In the genomic region with DNA sequence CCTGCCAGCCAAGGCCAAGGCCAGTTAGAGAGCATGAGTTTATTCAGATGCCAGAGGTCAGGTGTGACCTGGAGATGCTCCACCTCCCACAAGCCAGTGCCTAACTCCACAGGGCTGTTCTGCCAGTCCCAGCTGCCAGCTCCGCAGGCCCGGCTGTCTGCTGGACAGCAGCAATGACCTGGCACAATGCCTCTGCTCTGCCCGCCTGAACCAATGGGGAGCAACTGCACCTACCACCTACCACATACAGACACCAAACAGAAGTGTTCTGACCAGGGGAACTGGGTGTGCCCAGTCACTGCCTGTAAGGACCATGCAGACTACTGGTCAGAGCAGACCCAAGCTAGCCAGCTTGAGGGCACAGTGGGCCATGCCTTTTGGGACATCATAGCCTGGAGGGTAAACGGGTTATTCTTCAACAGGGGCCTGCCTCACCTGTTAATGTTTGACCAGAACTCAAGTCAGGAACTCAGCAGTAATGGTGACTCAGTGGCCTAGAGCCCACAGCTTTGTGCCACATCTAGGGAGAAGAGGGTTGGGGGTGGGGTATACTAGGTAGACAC, we compare ENCODE assay signal across 8 mouse cellular contexts. TPM values are rescaled to one million over a fixed set of nuclear protein-coding genes. Genes with fewer than 3 reads are reported as not detected.
DNase-seq lines count a peak whose midpoint lies in the region; ATAC-seq lines count a peak whose summit lies in the region.

No protein-coding gene starts in this region.

- no peak for ATAC-seq in hindbrain, embryonic 11.5 days (ENCODE audit: low FRiP score)
- no peak; the same call in 1 of the 2 replicates for ATAC-seq in hindbrain, embryonic 16.5 days
- peak; percentile 41; the same call in 1 of the 2 replicates for ATAC-seq in intestine, embryonic 16.5 days
- ATAC-seq in lung, embryonic 15.5 days (ENCODE audit: borderline replicate concordance, extremely low read depth, low FRiP score, low TSS enrichment) = no peak; the same call in 1 of the 2 replicates

- H3K27ac ChIP-seq in hindbrain, embryonic 11.5 days (ENCODE audit: low read depth, low read length) = no peak overlapping the region
- no peak overlapping the region for H3K27ac ChIP-seq in hindbrain, embryonic 16.5 days (ENCODE audit: low read depth, low read length)
- H3K27ac ChIP-seq in intestine, embryonic 16.5 days (ENCODE audit: low read length) = no peak overlapping the region
- peak overlapping the region; percentile 71 for H3K27ac ChIP-seq in lung, embryonic 15.5 days

- no peaks in the 10 kb centered on the region for H3K27me3 ChIP-seq in hindbrain, embryonic 11.5 days (ENCODE audit: control insufficient read depth, insufficient read depth, low read length)
- H3K27me3 ChIP-seq in hindbrain, embryonic 16.5 days (replicated peaks; ENCODE audit: control insufficient read depth, insufficient read depth, low read length) = no peaks in the 10 kb centered on the region
- no peaks in the 10 kb centered on the region for H3K27me3 ChIP-seq in intestine, embryonic 16.5 days (replicated peaks; ENCODE audit: control insufficient read depth, insufficient read depth, low read length)
- no peaks in the 10 kb centered on the region for H3K27me3 ChIP-seq in lung, embryonic 15.5 days

- WGBS in hindbrain, embryonic 11.5 days = 79% methylated on average over 4 of the region's 4 CpGs
- 59% methylated on average over 4 of the region's 4 CpGs for WGBS in hindbrain, embryonic 16.5 days
- WGBS in intestine, embryonic 16.5 days = 56% methylated on average over 4 of the region's 4 CpGs
- WGBS in lung, embryonic 15.5 days = 47% methylated on average over 4 of the region's 4 CpGs

- H3K4me2 ChIP-seq in hindbrain, embryonic 11.5 days (replicated peaks; ENCODE audit: low read depth, low read length) = no peak overlapping the region
- no peak overlapping the region for H3K4me2 ChIP-seq in hindbrain, embryonic 16.5 days (ENCODE audit: low read length)
- no peak overlapping the region for H3K4me2 ChIP-seq in intestine, embryonic 16.5 days (ENCODE audit: low read depth, low read length)
- no peak overlapping the region for H3K4me2 ChIP-seq in lung, embryonic 15.5 days

- peaks cover 13% of the 10 kb centered on the region for H3K4me1 ChIP-seq in hindbrain, embryonic 11.5 days (replicated peaks; ENCODE audit: control insufficient read depth, insufficient read depth, low read length)
- H3K4me1 ChIP-seq in hindbrain, embryonic 16.5 days (ENCODE audit: control insufficient read depth, insufficient read depth, low read depth, low read length) = peaks cover 18% of the 10 kb centered on the region
- peaks cover 27% of the 10 kb centered on the region for H3K4me1 ChIP-seq in intestine, embryonic 16.5 days (ENCODE audit: control insufficient read depth, insufficient read depth, low read length)
- H3K4me1 ChIP-seq in lung, embryonic 15.5 days = peaks cover 56% of the 10 kb centered on the region

- no peak overlapping the region for H3K4me3 ChIP-seq in hindbrain, embryonic 11.5 days (ENCODE audit: low read depth, low read length)
- no peak overlapping the region for H3K4me3 ChIP-seq in hindbrain, embryonic 16.5 days (ENCODE audit: low read length)
- no peak overlapping the region for H3K4me3 ChIP-seq in intestine, embryonic 16.5 days (ENCODE audit: low read length)
- no peak overlapping the region for H3K4me3 ChIP-seq in lung, embryonic 15.5 days

- no peaks in the 10 kb centered on the region for H3K9me3 ChIP-seq in hindbrain, embryonic 11.5 days (ENCODE audit: control insufficient read depth, low read length)
- no peaks in the 10 kb centered on the region for H3K9me3 ChIP-seq in hindbrain, embryonic 16.5 days (ENCODE audit: control insufficient read depth, low read length)
- H3K9me3 ChIP-seq in intestine, embryonic 16.5 days (ENCODE audit: control insufficient read depth, low read length) = no peaks in the 10 kb centered on the region
- H3K9me3 ChIP-seq in lung, embryonic 15.5 days = no peaks in the 10 kb centered on the region

- no peak for DNase-seq in hindbrain, embryonic 11.5 days (ENCODE audit: low spot score)
- peak; percentile 48 for DNase-seq in adrenal gland, adult 8-10 months
- no peak for DNase-seq in layer of hippocampus, postnatal 36 days
- no peak for DNase-seq in spleen, adult 12 weeks (ENCODE audit: low spot score)
- no peak for DNase-seq in Muller cell, postnatal 12 days (ENCODE audit: inconsistent ontology term)

- H3K36me3 ChIP-seq in hindbrain, embryonic 11.5 days (ENCODE audit: control insufficient read depth, insufficient read depth, low read length) = no peaks in the 10 kb centered on the region
- no peaks in the 10 kb centered on the region for H3K36me3 ChIP-seq in hindbrain, embryonic 16.5 days (ENCODE audit: control insufficient read depth, insufficient read depth, low read length)
- H3K36me3 ChIP-seq in intestine, embryonic 16.5 days (ENCODE audit: control insufficient read depth, insufficient read depth, low read length) = no peaks in the 10 kb centered on the region
- H3K36me3 ChIP-seq in lung, embryonic 15.5 days = no peaks in the 10 kb centered on the region

- peak overlapping the region; percentile 1; the same call in 1 of the 2 replicates for H3K9ac ChIP-seq in hindbrain, embryonic 11.5 days (ENCODE audit: low read depth, low read length)
- no peak overlapping the region for H3K9ac ChIP-seq in hindbrain, embryonic 16.5 days (ENCODE audit: low read depth, low read length)
- no peak overlapping the region for H3K9ac ChIP-seq in intestine, embryonic 16.5 days (ENCODE audit: low read depth, low read length)
- H3K9ac ChIP-seq in lung, embryonic 15.5 days = no peak overlapping the region

RNA-seq across cellular contexts. Expression of gene Col18a1, which starts 19.4 kb away (rescaled TPM):
- polyA plus RNA-seq in hindbrain, embryonic 11.5 days (2014; fragmentation: Nextera tagmentation; extraction: Ambion mirVana) = 40.4 and 48.3 TPM in 2 replicates
- polyA plus RNA-seq in hindbrain, embryonic 16.5 days (2015; fragmentation: Nextera tagmentation; extraction: Ambion mirVana) = 26.4 and 41.9 TPM in 2 replicates
- 10 to 100 TPM; 41.9 to 49.0 (median 48.0) TPM for total RNA-seq in adrenal gland, adult 8-10 months (2022)
- 48.6 and 54.3 TPM in 2 replicates for polyA plus RNA-seq in intestine, embryonic 16.5 days (2015; fragmentation: Nextera tagmentation; extraction: Ambion mirVana)
- 263 and 283 TPM in 2 replicates for polyA plus RNA-seq in lung, embryonic 15.5 days (2015; fragmentation: Nextera tagmentation; extraction: Ambion mirVana)
- total RNA-seq in layer of hippocampus, postnatal 36 days (2021) = 1 to 10 TPM; 3.1 to 4.4 TPM
